Mouse (Mus musculus) CD4-positive, CD25-positive, alpha-beta regulatory T cell, adult 2 months (primary cell): ENCODE data around the gene Mllt1.

Experiments
- DNase-seq: peaks from one replicate; pipeline ENCODE4 v3.0.0-alpha.2; 2012; ENCODE audit warnings: low read depth, low spot score

The Mllt1 gene

DNA sequence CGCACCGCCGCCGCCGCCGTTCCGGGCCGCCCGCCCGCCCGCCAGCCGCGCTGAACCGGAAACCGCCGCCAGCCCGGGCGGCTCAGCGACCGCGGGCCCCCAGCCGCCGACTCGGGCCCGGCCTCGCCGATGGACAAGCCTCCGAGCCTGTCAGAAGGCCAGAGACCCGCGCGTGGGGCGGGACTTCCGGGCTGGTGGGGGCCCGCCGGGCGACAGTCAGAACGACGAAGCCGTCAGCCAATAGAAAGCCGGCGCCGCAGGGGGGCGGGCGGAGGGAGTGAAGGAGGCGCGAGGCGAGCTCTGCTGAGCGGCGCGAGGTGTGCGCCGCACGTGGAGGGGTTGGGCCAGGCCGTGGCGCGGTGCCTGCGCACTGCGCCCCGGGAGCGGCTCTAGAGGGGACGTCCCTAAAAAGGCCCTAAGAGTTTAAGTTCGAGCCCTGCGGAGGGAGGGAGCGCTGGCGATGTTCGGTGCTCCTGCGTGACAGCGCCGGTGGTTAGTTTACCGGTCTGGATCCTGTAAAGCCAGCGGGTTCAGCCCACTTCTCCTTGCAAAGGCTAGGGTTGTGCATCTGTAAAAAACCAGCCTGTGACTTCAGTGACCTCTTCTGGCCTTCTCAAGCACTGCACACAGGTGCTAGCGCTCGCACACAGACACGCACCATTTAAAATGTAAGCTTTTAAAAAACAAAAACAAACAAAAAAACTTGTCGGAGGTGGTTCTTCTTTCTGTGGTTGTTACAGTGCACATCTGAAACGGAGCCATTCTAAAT lies at the start of gene Mllt1:
Gene Mllt1 (minus strand): TSS at position 53 of the 769 bp plus-strand sequence.
- peak; percentile 98 for DNase-seq

DNA sequence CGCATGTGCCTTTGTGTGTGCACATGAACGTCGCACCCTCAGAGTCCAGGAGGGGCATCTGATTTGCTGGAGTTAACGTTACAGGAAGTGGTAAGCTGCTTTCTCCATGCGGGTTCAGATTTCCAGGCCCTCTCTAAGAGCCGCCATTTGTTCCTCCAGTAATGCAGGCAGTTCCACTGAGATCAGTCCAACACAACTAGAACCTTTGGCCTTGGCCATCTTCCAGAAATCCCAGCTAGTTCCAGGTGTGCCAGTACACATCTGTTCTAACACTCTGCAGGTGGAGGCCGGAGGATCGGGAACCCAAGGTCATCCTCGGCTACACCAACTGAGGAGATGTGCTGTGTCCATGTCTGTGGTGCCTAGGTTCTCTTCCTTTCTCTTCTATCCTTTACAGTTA lies 49.7 kb upstream of the Mllt1 start:
- DNase-seq: no peak

DNA sequence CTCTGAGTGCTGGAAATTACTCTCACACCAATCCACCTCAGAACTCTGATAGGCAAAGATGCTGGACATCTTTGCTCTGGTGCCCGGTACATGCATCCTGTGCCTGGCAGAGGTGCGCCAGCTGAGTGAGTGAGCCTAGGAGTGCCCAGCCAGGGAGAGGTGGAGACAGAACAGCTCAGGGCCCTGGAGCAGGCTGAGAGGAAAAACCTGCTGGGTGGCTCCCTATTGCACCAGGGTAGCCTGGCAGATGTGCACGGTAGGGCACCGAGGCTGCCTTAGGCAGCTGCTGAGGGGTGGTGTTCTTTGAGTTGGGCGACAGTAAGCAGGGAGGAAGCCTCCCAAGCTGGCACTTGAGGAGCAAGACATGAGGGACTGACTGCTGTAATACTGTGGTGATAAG lies 46.8 kb upstream of the Mllt1 start, which contains the start of gene Acer1:
Gene Acer1 (minus strand): TSS at position 114 of the 400 bp plus-strand sequence.
- no peak for DNase-seq

DNA sequence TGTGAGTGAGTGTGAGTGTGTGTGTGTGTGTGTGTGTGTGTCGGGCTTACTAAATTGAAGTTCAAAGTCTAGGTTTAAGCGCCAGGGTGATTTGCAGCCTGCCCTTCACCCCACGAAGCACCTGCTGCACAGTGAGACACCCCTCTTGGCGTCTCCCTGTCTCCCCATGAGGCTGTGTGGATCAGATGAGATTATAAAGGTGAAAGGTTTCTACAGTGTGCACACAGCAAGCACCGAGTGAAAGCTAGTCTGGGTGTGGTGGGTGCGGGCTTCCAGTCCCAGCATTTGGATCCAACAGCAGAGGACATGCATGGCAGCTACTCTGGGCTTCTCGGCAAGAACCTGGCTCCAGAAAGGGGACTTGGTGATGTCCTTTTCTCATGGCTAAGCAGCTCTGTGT lies 45.8 kb upstream of the Mllt1 start:
- no peak for DNase-seq

DNA sequence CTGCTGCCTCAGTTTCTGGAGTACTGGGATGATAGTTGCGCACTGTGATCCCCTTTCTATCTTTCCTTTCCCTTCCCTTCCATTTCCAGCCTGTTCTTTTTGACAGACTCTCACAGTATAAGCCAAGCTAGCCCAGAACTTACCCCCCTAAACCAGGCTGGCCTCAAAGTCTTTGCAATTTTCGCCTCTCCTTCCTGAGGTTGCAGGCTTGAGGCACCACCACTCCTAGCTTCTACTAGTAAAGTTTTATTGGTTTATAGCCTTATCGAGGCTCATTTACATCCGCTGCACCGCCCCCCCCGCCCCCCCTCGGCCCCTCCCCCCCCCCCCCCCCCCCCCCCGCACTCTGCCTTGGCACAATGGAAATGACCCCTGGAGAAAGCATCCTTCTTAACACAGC lies 44.3 kb upstream of the Mllt1 start:
- no peak for DNase-seq

DNA sequence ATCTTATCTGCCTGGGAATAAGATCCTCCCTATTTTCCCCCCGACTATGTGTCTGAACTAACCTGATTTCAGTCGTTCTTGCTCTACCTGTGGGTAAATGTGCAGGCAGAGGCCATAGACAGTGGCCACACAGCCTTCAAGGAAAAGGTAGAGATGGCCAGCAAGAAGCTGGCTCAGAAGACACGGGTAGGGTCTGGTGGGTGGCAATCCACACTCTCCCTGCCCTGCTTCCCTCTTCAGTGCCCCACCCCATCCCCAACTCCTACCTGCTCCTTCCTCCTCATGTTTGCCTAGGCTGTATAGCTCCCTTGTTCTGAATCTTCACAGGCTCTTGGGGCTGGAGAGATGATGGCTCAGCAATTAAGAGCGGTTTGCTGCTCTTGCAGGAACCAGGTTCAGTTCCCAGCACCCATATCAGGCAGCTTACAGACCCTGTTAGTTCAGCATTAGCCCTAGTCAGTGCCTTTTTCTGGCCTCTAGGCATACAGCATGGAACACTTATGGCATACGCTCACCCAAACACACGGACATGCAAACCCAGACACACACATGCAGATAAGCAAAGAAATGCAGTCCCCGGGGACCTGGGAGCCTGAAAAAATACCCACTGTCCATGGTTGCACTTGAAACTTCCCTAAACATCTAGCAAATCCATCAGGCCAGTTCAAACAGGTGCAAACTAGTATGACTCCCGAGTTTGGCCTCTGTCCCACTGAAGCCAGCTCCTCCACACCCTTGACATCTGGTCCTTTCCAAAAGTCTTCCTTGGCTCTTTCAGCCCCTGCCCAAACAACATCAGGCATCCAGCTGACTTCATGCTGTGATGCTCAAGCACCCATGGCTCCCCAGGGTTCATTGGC lies 41.5 kb upstream of the Mllt1 start:
- DNase-seq: no peak

DNA sequence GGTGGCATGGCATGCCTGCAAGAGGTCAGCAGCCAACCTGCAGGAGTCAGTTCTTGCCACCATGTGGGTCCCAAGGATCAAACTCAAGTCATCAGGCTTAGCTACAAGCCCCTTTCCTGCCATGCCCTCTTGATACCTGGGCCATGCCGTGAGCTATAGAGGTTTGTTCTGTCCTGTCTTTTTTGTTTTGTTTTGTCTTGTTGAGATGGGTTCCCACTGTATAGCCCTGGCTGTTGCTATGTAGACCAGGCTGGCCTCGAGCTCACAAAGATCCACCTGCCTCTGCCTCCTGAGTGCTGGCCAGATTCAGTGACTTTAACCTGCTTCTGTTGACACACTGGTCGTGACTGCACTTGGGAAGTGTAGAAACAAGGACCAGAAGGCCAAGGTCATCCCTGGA lies 40.2 kb upstream of the Mllt1 start:
- no peak for DNase-seq

DNA sequence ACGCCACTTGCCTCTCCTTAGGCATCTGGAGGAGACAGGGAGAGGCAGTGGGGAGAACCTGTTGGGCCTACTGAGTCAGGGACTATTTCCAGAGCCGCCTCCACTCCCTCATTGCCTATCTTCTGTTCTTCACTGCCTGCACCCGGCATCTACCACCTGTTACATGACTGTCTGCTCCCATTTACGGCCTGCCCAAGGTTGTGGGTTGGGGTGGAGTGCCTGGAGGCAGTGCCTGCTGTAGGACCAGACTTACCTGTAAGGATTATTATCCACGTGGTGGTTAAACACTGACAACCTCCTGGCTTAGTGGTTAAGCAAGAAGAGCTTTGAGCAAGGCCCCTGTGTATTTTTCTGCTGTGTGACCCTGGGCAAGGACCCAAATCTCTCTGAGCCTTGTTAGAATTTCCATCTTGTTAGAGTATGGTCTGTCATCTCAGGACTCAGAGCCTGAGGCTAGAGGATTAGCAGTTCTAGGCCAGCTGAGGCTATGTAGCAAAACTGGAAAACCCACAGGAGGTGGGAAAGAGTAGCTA lies 39.6 kb upstream of the Mllt1 start:
- DNase-seq: no peak

DNA sequence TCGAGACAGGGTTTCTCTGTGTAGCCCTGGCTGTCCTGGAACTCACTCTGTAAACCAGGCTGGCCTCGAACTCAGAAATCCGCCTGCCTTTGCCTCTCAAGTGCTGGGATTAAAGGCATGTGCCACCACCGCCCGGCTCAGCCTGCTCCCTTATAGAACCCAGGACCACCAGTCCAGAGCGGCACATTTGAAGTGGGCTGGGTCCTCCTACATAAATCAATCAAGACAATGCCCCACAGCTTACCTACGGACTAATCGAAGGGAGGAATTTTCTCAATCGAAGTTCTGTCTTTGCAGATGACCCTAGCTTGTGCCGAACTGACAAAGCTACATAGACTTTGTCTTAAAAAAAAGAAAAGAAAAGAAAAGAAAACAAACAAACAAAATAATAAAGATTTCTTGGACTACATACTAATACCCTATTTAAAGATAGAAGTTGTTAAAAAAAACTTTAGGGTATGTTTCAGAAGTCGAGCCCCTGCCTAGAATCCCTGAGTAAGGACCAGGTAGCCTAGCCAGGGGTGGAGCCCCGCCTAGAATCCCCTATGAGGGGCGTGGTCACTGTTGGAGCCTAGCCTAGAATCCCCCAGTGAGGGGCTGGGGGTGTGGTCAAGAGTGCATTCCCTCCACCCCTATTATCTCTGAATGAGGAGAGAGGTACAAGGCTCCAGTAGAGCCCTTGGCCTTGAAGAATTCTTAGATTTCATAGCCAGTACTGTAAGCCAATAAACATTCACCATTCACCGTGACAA lies 38.9 kb upstream of the Mllt1 start:
- no peak for DNase-seq

DNA sequence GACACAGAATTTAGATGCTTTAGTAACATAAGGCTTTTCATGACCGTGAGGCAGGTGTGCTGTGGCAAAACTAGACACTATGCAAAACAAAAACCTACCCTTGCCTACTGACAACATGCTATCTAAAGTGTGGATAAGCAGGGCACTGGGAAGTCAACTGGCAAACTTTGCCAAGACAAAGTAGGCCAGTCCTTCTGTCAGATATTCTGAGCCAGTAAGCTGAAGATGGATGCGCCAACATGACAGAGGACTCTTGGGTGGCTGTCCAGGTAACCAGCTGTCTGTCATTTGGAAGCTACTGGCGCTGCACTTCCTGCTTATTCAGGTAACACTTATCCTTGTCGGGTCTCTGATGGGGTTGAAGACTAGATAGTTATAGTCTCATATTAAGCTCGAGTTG lies 34.9 kb upstream of the Mllt1 start:
- no peak for DNase-seq

DNA sequence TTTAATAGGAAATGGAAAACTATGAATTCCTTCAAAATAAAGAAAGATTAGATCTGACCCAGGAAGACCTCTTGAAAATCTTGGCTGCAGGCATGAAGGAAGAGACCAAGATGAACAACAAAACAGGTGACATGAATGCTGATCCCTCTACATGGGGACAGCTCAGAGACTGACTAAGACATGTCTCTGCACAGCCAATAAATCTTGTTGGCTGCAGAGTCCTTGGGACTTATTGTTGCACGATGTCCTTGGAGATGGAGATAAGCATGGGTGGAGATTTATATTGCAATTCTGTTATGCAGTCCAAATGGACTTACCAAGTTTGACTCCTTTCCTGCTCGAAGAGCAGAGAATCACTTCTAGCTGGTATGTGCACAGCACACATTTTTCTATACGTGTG lies 34.1 kb upstream of the Mllt1 start:
- no peak for DNase-seq

DNA sequence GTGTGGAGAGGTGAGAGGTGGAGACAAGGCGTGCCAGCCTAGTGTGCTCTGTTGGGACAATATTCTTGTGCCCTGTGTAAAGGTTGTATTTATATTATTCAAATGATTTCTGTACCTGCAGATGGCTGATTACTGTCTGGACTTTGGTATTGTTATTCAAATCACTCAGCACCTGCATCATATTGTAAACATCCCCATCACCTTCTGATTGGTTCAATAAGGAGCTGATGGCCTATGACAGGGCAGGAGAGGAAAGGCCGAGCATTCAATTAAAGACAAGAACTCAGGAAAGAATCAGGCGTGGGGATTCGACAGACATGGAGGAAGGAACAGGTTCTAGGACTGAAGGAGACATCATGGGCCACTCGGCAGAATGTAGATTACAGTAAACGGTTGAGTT lies 28.4 kb upstream of the Mllt1 start:
- no peak for DNase-seq

DNA sequence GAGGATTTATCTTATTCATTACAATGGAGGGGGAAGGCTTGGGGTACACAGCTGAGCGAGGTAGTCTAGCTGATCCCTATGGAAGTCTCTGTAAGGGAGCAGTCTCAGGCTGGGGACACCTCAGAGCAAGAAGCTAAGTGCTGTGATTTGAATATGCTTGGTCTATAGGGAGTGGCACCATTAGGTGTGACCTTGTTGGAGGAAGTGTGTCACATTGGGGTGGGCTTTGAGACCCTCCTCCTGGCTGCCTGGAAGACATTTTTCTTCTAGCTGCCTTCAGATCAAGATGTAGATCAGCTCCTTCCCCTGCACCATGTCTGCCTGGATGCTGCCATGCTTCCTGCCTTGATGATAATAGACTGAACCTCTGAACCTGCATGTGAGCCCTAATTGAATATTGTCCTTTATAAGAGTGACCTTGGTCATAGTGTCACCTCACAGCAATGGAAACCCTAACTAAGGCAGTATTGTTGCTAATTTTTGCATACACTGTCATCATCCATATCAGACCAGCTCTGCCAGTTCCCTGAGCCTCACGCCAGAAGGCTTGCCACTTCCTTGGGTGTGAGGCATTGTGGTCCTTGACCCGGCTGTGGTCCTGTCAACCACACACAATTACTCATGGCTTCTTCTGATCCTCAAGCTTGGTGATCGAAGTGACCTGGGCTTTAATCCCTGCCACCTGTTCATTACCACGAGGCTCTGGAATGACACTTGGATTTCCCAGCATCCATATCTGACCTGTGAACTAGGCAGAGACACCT lies 27.6 kb upstream of the Mllt1 start:
- no peak for DNase-seq

DNA sequence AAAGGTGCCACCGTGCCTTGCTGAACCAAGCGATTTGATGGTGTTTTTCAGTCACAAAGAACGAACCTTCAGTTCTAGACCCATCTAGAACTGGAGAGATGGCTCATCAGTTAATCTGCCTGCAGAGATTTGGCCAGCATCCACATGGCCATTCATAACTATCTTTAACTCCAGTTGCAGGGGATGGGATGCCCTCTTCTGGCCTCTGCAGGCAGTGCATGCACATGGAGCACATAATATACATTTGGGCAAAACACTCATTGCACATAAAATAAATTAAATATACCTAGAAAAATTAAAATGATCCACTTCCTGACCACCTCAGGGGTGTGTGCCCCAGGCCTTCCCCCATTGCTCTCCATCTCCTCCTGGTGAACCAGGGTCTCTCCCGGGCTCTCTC lies 26.7 kb upstream of the Mllt1 start:
- DNase-seq: no peak

DNA sequence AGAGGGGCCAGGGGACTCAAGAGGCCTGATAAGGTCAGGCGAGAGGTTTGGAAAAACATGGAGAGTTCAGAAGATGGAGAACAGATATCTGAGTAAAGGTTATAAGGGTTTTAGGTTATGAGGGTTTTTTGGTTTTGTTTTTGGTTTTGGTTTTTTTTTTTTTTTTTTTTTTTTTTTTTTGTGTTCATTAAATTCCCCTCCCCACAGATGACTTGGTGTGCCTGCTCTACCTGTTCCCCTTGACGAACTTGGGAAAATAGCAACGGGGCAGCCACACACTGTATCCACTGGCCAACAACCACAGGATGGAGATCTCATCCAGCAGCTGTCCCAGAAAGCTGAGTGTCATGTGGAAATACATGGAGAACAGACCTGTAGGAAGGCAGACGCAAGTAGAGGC lies 23.5 kb upstream of the Mllt1 start:
- DNase-seq: no peak

DNA sequence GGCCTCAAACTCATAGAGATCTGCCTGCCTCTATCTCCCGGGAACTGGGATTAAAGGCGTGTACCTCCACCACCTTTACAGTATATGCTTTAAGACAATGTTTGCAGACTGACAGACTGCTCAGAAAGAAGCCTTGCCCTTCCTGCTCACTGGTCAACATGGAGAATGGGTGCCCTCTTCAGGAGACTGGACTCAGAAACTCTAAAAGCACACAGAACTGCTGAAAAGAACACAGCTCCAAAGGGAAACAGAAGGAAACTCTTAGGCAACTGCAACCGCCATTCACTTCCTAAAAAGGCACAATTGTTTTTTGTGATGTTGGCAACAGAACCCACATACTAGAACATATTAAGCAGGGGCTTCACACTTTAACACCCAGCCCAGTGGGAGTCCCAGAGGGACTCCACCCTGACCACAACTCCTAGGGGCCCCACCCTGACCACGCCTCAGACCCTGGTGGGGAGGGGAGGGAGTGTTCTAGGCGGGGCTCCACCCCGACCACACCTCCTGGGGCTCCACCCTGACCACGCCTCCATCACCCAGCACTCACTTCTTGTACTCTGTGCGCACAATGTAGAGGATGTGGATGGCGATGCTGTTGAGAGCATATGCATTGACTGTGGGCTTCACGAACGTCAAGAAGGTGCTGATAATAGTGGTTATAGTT lies 22.7 kb upstream of the Mllt1 start:
- DNase-seq: peak; percentile 46

DNA sequence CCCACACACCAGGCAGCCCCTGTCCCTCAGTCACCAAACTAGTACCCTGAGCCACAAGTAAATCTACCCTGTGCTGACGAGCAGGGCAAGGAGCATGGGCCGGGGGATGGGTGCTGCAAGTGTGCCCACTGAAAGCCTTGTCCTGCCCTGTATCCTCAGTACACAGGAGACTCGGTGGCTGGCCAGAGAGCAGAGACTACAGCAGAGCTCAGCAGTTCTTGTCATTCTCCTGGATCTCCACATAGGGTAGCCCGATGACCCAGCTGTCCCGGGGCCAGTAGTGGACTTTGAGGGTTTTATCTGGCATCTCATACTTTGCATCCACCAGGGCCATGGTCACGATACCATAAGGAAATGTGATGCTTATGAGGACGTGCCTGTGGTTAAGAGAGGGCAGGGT lies 19.7 kb upstream of the Mllt1 start:
- no peak for DNase-seq

DNA sequence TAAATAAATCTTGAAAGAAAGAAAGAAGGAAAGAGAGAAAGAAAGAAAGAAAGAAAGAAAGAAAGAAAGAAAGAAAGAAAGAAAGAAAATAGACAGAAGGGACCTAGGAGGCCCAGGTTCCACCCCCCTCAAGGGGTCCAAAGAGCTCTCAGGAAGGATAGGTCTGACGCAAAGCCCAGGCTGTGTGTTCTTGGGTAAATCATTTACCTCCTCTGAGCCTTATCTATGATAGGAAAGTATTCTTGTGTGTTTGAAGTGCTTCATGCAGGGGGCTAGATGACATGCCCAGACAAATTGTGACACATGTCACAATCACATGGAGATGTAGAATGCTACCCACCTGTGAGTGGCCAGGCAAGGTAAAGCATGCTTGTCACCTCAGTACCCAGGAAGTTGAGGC lies 17.4 kb upstream of the Mllt1 start:
- no peak for DNase-seq

DNA sequence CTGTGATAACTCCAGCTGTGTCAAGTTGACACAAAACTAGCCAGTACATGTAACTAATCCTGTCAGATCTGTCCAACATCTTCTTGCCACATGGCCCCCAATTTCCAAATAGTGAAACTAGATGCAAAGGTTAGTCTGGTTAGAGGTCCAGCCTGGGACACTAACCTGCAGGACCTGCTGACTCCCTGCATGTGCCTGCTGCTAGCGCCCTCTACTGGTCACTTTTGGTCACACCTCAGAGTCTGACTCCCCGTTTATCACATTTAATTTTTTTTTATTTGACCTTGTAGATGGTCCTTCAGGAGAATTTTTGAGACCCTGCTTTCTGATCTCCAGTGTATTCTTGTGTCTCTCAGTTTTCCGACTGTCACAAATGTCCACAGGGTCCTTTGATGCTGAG lies 15.7 kb upstream of the Mllt1 start:
- peak; percentile 87 for DNase-seq

DNA sequence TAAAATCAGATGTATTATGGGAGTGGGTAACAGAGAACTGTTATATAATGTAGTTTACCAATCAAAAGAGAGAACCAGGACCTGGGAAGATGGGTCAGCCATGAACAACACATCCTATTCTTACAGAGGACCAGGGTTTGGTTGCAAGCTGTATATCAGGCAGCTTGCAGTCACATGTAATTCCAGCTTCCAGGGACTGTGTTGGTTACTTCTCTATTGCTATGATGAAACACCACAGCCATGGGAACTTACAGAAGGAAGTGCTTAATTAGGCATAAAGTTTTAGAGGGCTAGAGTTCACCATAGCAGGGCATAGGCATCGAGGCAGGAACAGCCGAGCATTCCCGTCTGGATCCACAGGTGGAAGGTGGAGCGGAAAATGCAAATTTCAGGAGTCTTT lies 3.5 kb upstream of the Mllt1 start:
- DNase-seq: no peak

DNA sequence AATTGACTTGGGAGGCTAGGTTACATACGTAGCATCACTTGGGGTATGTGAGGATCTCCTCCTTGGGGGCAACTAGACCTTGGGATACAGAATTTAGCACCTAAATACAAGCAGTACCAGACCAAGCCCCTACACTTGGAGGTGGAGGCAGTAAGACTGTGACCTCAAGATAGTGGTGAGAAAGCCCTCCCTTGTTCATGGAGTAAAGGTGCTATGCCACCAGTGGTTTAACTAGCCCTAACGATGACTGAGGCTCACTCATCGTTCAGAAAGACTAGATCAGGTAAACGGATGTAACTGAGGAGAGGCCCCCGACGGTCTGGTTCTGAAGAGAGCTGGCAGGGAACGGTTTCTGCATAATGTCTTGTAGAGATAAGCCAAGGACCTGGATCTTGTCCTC lies 1.5 kb upstream of the Mllt1 start:
- DNase-seq: no peak
